Comparison of ENCODE assay signal across 8 mouse cellular contexts in genomic region chr7:45369836-45370474, GRCm38 (mm10). TPM values are rescaled to one million over a fixed set of nuclear protein-coding genes. Genes with fewer than 3 reads are reported as not detected.
DNase-seq lines count a peak whose midpoint lies in the region; ATAC-seq lines count a peak whose summit lies in the region.

No protein-coding gene starts in this region.

- no peak overlapping the region for H3K27ac ChIP-seq in heart, embryonic 11.5 days (ENCODE audit: low read depth, low read length)
- no peak overlapping the region for H3K27ac ChIP-seq in embryonic facial prominence, embryonic 14.5 days (replicated peaks; ENCODE audit: low read depth, low read length)
- H3K27ac ChIP-seq in limb, embryonic 11.5 days (replicated peaks; ENCODE audit: low read depth, low read length): no peak overlapping the region
- no peak overlapping the region for H3K27ac ChIP-seq in stomach, embryonic 15.5 days

- peak overlapping the region; percentile 99 for H3K4me2 ChIP-seq in heart, embryonic 11.5 days
- H3K4me2 ChIP-seq in embryonic facial prominence, embryonic 14.5 days (ENCODE audit: low read depth, low read length): peak overlapping the region; percentile 97
- H3K4me2 ChIP-seq in limb, embryonic 11.5 days (ENCODE audit: low read depth, severe bottlenecking): peak overlapping the region; percentile 60
- peak overlapping the region; percentile 99 for H3K4me2 ChIP-seq in stomach, embryonic 15.5 days

- no peaks in the 10 kb centered on the region for H3K9me3 ChIP-seq in heart, embryonic 11.5 days (replicated peaks; ENCODE audit: control insufficient read depth, low read length)
- no peaks in the 10 kb centered on the region for H3K9me3 ChIP-seq in embryonic facial prominence, embryonic 14.5 days (ENCODE audit: control insufficient read depth, low read length)
- H3K9me3 ChIP-seq in limb, embryonic 11.5 days (ENCODE audit: control insufficient read depth, low read length): no peaks in the 10 kb centered on the region
- no peaks in the 10 kb centered on the region for H3K9me3 ChIP-seq in stomach, embryonic 15.5 days

- no peak; the same call in 1 of the 2 replicates for ATAC-seq in heart, embryonic 11.5 days (replicated peaks; ENCODE audit: insufficient number of reproducible peaks, low FRiP score, low TSS enrichment)
- 0 out of 2 replicates have a peak, but pooled peaks have one; percentile 1 for ATAC-seq in embryonic facial prominence, embryonic 14.5 days (ENCODE audit: low read depth)
- ATAC-seq in limb, embryonic 11.5 days (ENCODE audit: insufficient number of reproducible peaks, low FRiP score, low TSS enrichment, low read depth): peak; percentile 23
- no peak for ATAC-seq in stomach, embryonic 15.5 days (ENCODE audit: insufficient read depth, low FRiP score, low read depth)

- peak overlapping the region; percentile 65 for H3K9ac ChIP-seq in heart, embryonic 11.5 days (ENCODE audit: low read depth, low read length)
- peak overlapping the region; percentile 56 for H3K9ac ChIP-seq in embryonic facial prominence, embryonic 14.5 days (ENCODE audit: low read depth, low read length)
- peak overlapping the region; percentile 51 for H3K9ac ChIP-seq in limb, embryonic 11.5 days (ENCODE audit: low read length)
- H3K9ac ChIP-seq in stomach, embryonic 15.5 days: peak overlapping the region; percentile 35; the same call in 1 of the 2 replicates

- peaks cover 37% of the 10 kb centered on the region for H3K27me3 ChIP-seq in heart, embryonic 11.5 days (ENCODE audit: control insufficient read depth, insufficient read depth, low read length)
- peaks cover 23% of the 10 kb centered on the region for H3K27me3 ChIP-seq in embryonic facial prominence, embryonic 14.5 days (replicated peaks; ENCODE audit: control insufficient read depth, insufficient read depth, low read length)
- H3K27me3 ChIP-seq in limb, embryonic 11.5 days (ENCODE audit: control insufficient read depth, insufficient read depth, low read length): peaks cover 37% of the 10 kb centered on the region
- peaks cover 27% of the 10 kb centered on the region for H3K27me3 ChIP-seq in stomach, embryonic 15.5 days (replicated peaks)

- DNase-seq in heart, adult 18-20 months: no peak
- DNase-seq in 3134 (ENCODE audit: extremely low read depth, insufficient read length, low spot score): peak; percentile 28
- DNase-seq in embryonic facial prominence, embryonic 14.5 days (ENCODE audit: low spot score): no peak
- DNase-seq in limb, embryonic 11.5 days (ENCODE audit: low spot score): no peak
- DNase-seq in c-Kit-positive CD71-positive TER-119-positive erythroid progenitor cells, embryonic 14.5 days (ENCODE audit: low spot score): no peak
- no peak for DNase-seq in layer of hippocampus, postnatal 10 days (ENCODE audit: low spot score in 2 of 2)

- H3K4me1 ChIP-seq in heart, embryonic 11.5 days (ENCODE audit: control insufficient read depth, insufficient read depth, low read length): peaks cover 29% of the 10 kb centered on the region
- H3K4me1 ChIP-seq in embryonic facial prominence, embryonic 14.5 days (ENCODE audit: control insufficient read depth, insufficient read depth, low read length): peaks cover 9% of the 10 kb centered on the region; the same call in 1 of the 2 replicates
- H3K4me1 ChIP-seq in limb, embryonic 11.5 days (ENCODE audit: control insufficient read depth, insufficient read depth, low read length): peaks cover 14% of the 10 kb centered on the region; the same call in 1 of the 2 replicates
- H3K4me1 ChIP-seq in stomach, embryonic 15.5 days: peaks cover 29% of the 10 kb centered on the region

- H3K4me3 ChIP-seq in heart, embryonic 11.5 days (ENCODE audit: low read depth, low read length): peak overlapping the region; percentile 59
- peak overlapping the region; percentile 54 for H3K4me3 ChIP-seq in embryonic facial prominence, embryonic 14.5 days (ENCODE audit: low read depth, low read length)
- peak overlapping the region; percentile 47 for H3K4me3 ChIP-seq in limb, embryonic 11.5 days (ENCODE audit: low read depth, low read length)
- H3K4me3 ChIP-seq in stomach, embryonic 15.5 days (replicated peaks): peak overlapping the region; percentile 55

- H3K36me3 ChIP-seq in heart, embryonic 11.5 days (ENCODE audit: control insufficient read depth, insufficient read depth, low read length): peaks cover 4% of the 10 kb centered on the region; the same call in 1 of the 2 replicates
- H3K36me3 ChIP-seq in embryonic facial prominence, embryonic 14.5 days (ENCODE audit: control insufficient read depth, insufficient read depth, low read length): peaks cover 25% of the 10 kb centered on the region
- H3K36me3 ChIP-seq in limb, embryonic 11.5 days (ENCODE audit: control insufficient read depth, insufficient read depth, low read length): peaks cover 6% of the 10 kb centered on the region; the same call in 1 of the 2 replicates
- H3K36me3 ChIP-seq in stomach, embryonic 15.5 days: peaks cover 13% of the 10 kb centered on the region; the same call in 1 of the 2 replicates

- WGBS in heart, embryonic 11.5 days (ENCODE audit: insufficient replicate concordance): 9% methylated on average over 47 of the region's 52 CpGs
- 14% methylated on average over 37 of the region's 52 CpGs for WGBS in embryonic facial prominence, embryonic 14.5 days
- 8% methylated on average over 48 of the region's 52 CpGs for WGBS in limb, embryonic 11.5 days
- 7% methylated on average over 50 of the region's 52 CpGs for WGBS in stomach, embryonic 15.5 days

RNA-seq across cellular contexts. Expression of gene Lin7b, which starts 0.4 kb away (rescaled TPM):
- 1.6 and 1.7 TPM in 2 replicates for polyA plus RNA-seq in heart, embryonic 11.5 days (2014; fragmentation: Nextera tagmentation; extraction: Ambion mirVana)
- total RNA-seq in heart, adult 18-20 months (2021): 1 to 10 TPM; 1.7 to 2.3 TPM
- 2.4 TPM in 2 replicates for polyA plus RNA-seq in embryonic facial prominence, embryonic 14.5 days (2014; fragmentation: Nextera tagmentation; extraction: Ambion mirVana)
- 0.43 and 0.89 TPM in 2 replicates for polyA plus RNA-seq in limb, embryonic 11.5 days (2014; fragmentation: Nextera tagmentation; extraction: Ambion mirVana)
- 3.5 and 4.0 TPM in 2 replicates for polyA plus RNA-seq in stomach, embryonic 15.5 days (2015; fragmentation: Nextera tagmentation; extraction: Ambion mirVana)
- 100 to 1,000 TPM; 137 to 163 TPM for total RNA-seq in layer of hippocampus, postnatal 10 days (2021)

RNA-seq across cellular contexts. Expression of gene Ppfia3, which starts 3.1 kb away (rescaled TPM):
- 2.0 and 3.7 TPM in 2 replicates for polyA plus RNA-seq in heart, embryonic 11.5 days (2014; fragmentation: Nextera tagmentation; extraction: Ambion mirVana)
- under 1 TPM in 1 of 2 experiments, not detected in 1; 0.33 TPM for total RNA-seq in heart, adult 18-20 months (2021)
- polyA plus RNA-seq in embryonic facial prominence, embryonic 14.5 days (2014; fragmentation: Nextera tagmentation; extraction: Ambion mirVana): 4.8 and 6.9 TPM in 2 replicates
- polyA plus RNA-seq in limb, embryonic 11.5 days (2014; fragmentation: Nextera tagmentation; extraction: Ambion mirVana): 5.4 and 6.1 TPM in 2 replicates
- polyA plus RNA-seq in stomach, embryonic 15.5 days (2015; fragmentation: Nextera tagmentation; extraction: Ambion mirVana): 4.8 and 5.6 TPM in 2 replicates
- 100 to 1,000 TPM; 124 to 128 TPM for total RNA-seq in layer of hippocampus, postnatal 10 days (2021)

RNA-seq across cellular contexts. Expression of gene Snrnp70, which starts 25.6 kb away (rescaled TPM):
- polyA plus RNA-seq in heart, embryonic 11.5 days (2014; fragmentation: Nextera tagmentation; extraction: Ambion mirVana): 51.6 and 72.0 TPM in 2 replicates
- total RNA-seq in heart, adult 18-20 months (2021): 10 to 100 TPM; 81.1 to 85.7 TPM
- polyA plus RNA-seq in embryonic facial prominence, embryonic 14.5 days (2014; fragmentation: Nextera tagmentation; extraction: Ambion mirVana): 56.5 and 61.1 TPM in 2 replicates
- polyA plus RNA-seq in limb, embryonic 11.5 days (2014; fragmentation: Nextera tagmentation; extraction: Ambion mirVana): 87.5 and 93.0 TPM in 2 replicates
- 225 and 247 TPM in 2 replicates for polyA plus RNA-seq in stomach, embryonic 15.5 days (2015; fragmentation: Nextera tagmentation; extraction: Ambion mirVana)
- total RNA-seq in layer of hippocampus, postnatal 10 days (2021): 100 to 1,000 TPM; 393 to 440 TPM

RNA-seq across cellular contexts. Expression of gene Hrc, which starts 34.9 kb away (rescaled TPM):
- 24.3 and 30.1 TPM in 2 replicates for polyA plus RNA-seq in heart, embryonic 11.5 days (2014; fragmentation: Nextera tagmentation; extraction: Ambion mirVana)
- total RNA-seq in heart, adult 18-20 months (2021): 100 to 1,000 TPM; 954 to 975 TPM
- 11.0 and 15.8 TPM in 2 replicates for polyA plus RNA-seq in embryonic facial prominence, embryonic 14.5 days (2014; fragmentation: Nextera tagmentation; extraction: Ambion mirVana)
- polyA plus RNA-seq in limb, embryonic 11.5 days (2014; fragmentation: Nextera tagmentation; extraction: Ambion mirVana): 0.52 and 0.83 TPM in 2 replicates
- polyA plus RNA-seq in stomach, embryonic 15.5 days (2015; fragmentation: Nextera tagmentation; extraction: Ambion mirVana): 1.4 and 1.5 TPM in 2 replicates
- under 1 TPM; 0.85 to 0.96 TPM for total RNA-seq in layer of hippocampus, postnatal 10 days (2021)

RNA-seq across cellular contexts. Expression of gene Kcna7, which starts 35.5 kb away (rescaled TPM):
- polyA plus RNA-seq in heart, embryonic 11.5 days (2014; fragmentation: Nextera tagmentation; extraction: Ambion mirVana): 0.37 and 0.45 TPM in 2 replicates
- 1 to 10 TPM; 6.1 to 7.4 TPM for total RNA-seq in heart, adult 18-20 months (2021)
- polyA plus RNA-seq in embryonic facial prominence, embryonic 14.5 days (2014; fragmentation: Nextera tagmentation; extraction: Ambion mirVana): 0.24 TPM in 1 of 2 replicates, not detected in the other
- not detected in 2 replicates for polyA plus RNA-seq in limb, embryonic 11.5 days (2014; fragmentation: Nextera tagmentation; extraction: Ambion mirVana)
- 0.08 TPM in 1 of 2 replicates, not detected in the other for polyA plus RNA-seq in stomach, embryonic 15.5 days (2015; fragmentation: Nextera tagmentation; extraction: Ambion mirVana)
- total RNA-seq in layer of hippocampus, postnatal 10 days (2021): not detected

Comparison
In these comparisons a context has a peak if more than half of its experiments do, and no peak if none do; other contexts are left out.
1. ATAC-seq: peak in embryonic facial prominence, embryonic 14.5 days (single experiment) and limb, embryonic 11.5 days (single experiment); none in heart, embryonic 11.5 days (single experiment) and stomach, embryonic 15.5 days (single experiment).
2. Peak in every context shown above with its lines, with median percentiles within 50 percentile points of each other: H3K4me2 ChIP-seq, H3K4me3 ChIP-seq and H3K9ac ChIP-seq.